Mouse (Mus musculus): ENCODE data around the gene Trappc1.

Trappc1 gene

DNA sequence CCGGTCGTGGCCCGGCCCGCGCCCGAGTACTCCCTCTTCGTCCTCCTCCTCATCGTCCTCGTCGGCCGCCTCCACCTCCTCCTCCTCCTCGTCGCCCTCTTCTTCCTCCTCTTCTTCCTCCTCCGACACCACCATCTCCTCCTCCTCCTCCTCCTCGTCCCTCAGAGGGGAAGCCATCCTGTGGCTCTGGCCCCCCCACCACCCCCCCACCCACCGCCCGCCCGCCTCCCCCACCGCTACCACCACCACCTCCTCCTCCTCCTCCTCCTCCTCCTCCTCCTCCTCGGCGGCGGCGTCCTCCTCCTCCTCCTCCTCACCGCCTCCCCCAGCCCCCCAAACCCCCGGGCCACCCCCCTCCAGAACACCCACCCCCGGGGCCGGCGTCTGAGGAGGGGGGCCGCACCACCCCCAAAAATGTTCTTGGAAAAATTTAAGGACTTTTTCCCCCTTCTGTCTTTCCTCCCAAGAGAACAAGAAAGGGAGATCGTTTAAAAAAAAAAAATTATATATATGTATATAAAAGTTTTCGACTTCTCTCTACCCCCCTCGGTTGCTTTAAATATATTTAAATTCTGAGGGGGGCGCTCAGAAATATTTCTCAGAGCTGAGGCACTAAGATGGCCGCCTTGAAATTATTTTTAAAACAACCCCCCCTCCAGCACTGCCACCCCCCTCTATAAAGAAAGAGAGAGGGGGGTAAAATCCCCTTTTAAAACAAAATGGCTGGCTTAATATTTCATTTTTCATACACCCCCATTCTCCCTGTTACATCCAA, 45.6 kb downstream of the Trappc1 start, which contains the start of gene Chd3:
Gene Chd3, minus strand, starts transcription at position 192 of the 775 bp plus-strand sequence.
- no peak for DNase-seq (ENCODE audit: low read depth, low spot score)

DNA sequence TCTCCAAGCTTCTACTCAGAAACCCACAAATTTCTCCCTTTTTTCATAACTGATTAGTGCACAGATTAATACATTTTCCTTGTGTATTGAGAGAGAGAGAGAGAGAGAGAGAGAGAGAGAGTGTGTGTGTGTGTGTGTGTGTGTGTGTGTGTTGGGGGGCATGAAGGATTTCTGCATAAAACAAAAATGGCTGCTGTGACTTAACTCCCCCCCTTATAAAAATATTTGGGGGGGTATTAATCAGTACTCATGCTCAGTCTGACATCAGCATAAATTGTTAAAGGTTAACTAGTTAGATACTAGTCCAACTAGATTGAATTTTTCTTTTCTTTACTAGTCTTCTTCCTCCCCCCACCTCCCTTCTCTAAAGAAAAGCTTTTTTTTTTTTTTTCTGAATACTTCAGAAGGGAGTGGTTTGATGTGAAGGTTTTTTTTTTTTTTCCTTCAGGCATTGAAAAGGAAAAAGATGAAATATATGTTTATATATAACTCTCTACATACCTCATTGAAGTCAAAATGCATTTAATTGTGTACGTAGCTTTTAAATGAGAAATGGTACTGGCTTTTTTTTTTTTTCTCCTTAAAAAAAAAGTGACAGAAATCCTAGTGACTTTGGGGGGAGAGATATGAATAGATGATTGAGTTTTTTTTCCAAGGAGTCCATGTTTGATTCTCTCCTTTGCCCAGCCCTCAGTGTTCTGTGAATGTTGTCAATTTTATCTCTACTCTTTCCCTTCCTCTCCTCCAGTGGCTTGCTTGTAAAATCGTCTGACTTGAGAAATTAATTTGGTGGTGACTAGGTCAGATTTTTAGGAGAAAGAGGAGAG, 46.4 kb downstream of the Trappc1 start:
- DNase-seq (ENCODE audit: low read depth, low spot score) = no peak

DNA sequence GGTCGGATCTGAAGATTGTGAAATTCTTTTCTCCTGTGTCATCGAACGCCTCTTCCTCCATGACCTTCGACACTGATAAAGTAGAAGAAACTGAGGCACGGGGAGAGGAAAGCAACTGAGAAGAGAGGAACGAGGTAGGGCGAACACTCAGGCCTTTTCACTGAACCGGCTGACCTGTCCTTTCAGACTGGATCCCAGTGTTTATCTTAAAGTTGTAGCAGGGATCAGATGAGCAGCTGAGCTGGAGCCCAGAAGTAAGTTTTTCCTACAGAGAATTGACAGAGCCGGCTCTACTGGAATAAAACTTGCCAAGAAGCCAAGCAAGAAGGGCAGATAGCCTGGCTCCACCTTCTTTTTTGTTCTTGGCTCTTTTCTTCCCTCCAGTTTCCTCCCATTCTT, 47.0 kb downstream of the Trappc1 start:
- DNase-seq (ENCODE audit: low read depth, low spot score) = no peak

DNA sequence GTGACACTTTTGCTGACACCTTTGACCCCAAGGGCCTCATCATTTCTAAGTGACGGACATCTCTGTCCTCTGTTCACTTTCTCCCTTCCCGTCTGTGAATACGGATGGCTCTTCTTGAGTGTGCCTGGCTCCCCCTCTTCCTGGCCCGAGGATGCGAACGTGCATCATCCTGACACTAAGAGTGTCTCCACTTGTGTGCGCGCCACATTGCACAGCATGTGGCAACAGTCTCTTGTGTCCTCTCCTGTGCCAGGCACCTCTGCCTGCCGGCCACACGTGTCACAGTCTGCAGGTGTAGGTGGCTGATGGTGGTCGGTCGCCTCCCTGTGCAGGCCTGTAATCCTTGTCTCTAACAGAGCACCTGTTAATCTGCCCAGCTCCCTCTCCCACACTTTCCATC, 47.8 kb downstream of the Trappc1 start:
- DNase-seq (ENCODE audit: low read depth, low spot score) = no peak

DNA sequence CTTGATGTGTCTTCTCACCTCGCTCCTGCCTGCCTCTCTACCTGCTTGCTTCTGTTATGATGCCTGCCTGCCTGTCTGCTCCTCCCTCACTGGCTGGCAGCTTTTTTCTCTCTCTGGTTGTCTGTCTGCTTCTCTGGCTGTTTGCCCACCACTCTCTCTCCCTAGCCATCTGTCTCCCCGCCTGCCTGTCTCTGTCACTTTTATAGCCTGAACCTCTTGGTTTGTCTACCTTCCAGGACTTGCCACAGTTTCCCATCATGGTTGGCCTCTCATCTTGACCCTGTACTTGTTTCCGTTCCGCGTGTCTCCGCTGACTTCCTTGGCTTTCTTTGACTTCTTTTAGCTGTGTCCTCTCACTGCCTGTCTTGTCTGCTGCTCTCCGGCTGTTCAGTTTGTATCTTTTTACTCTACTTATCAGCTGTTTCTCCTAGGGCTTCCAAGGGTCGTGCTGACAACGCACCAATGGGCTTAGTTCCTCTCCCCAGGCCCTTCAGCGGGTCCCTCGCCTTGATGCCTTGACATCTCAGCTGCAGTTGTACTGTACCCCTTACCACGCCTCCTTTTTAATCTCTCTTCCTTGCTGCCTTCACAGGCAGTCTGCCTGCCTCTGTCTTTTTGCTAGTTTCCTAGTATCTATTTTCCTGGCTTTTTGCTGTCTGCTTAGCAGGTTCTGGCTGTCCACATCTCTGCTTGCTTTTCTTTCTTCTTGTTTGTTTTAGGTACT, 48.4 kb downstream of the Trappc1 start:
- DNase-seq (ENCODE audit: low read depth, low spot score) = no peak

DNA sequence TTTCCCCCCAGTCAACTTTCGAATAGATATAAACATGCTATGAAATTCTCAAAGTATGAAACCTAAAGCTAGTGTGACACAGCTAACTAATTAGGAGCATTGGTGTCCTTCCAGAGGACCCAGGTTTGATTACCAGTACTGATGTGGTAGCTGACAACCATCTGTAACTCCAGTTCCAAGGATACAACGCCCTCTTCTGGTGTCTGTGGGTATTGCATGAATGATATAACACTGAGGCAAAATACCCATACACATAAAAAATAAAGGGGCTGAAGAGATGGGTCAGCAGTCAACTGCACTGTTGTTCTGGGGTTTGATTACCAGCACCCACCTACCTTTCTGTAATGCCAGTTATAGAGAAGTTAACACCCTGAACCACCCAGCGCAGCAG, 49.0 kb downstream of the Trappc1 start:
- no peak for DNase-seq (ENCODE audit: low read depth, low spot score)

DNA sequence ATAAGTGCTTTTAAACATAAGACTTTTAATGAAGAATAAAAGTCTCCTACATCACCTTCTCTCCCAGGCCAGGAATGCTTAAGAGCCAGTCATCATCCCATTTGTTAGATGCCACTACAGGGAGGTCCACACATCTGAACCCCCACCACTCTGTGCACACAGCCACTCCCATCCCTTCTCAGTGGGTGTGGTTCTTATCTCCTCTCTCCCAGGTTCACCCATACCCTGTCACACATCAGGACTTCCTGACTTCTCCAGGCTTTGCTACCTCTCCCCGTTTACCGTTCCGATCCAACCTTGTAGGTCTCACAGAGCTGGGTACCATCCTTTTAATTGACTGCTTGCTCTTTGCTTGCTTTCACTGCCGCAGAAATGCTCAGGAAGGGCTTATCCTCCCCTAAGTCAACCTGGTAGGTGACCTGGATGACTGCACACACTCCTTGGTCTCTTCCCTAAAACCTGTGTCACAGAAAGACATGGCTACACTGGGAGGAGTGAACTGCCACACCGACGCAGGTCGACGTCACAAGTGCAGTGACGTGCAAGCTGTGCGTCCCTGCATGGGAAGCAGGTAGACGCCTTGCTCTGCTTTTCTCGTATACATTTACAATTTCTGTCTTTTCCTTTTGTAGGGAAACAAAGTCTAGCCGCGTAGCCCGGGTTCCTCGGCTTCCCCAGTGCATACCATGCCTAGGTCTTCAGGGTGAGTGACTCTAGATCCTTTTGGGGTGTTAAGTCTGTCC, 49.6 kb downstream of the Trappc1 start:
- no peak for DNase-seq (ENCODE audit: low read depth, low spot score)
